Mouse (Mus musculus) CH12.LX (cell line): ENCODE measurements around the gene Ednrb. TPM values are rescaled to one million over a fixed set of nuclear protein-coding genes. Genes with fewer than 3 reads are reported as not detected.

Source experiments
- DNase-seq: peaks from one replicate; pipeline ENCODE4 v3.0.0-alpha.2; 2013; ENCODE audit errors: extremely low read depth
- H3K27ac ChIP-seq: 2 replicates; pipeline ENCODE4 v1.5.1; 2012; ENCODE audit warnings: low read depth, mild to moderate bottlenecking, control low read depth, moderate library complexity; ENCODE audit not compliant: insufficient read depth
- H3K27me3 ChIP-seq: replicated peaks from 2 replicates; pipeline ENCODE3; 2012; ENCODE audit warnings: inconsistent platforms
- H3K36me3 ChIP-seq, 2 experiments: replicated peaks in 1 of 2; 2 replicates each; pipeline versions ENCODE3 to v1.6.1; 2012; ENCODE audit warnings: inconsistent platforms in 1 of 2, low read length in 1 of 2, mild to moderate bottlenecking in 1 of 2, mixed read lengths in 1 of 2, moderate library complexity in 1 of 2; ENCODE audit not compliant: control insufficient read depth in 1 of 2, insufficient read depth in 1 of 2
- H3K4me1 ChIP-seq, 2 experiments: 2 replicates each; pipeline ENCODE4 v1.6.1; 2012; ENCODE audit warnings: inconsistent platforms in 1 of 2, moderate library complexity in 1 of 2; ENCODE audit not compliant: insufficient read depth in 2 of 2, control insufficient read depth in 1 of 2
- H3K4me2 ChIP-seq: 2 replicates; pipeline ENCODE4 v1.6.1; 2012; ENCODE audit warnings: low read depth, mild to moderate bottlenecking, control low read depth; ENCODE audit not compliant: poor library complexity, insufficient read depth, severe bottlenecking
- H3K4me3 ChIP-seq, 3 experiments: fragments of 150-350 bp in 1 of 3; sonication (generic) in 1 of 3; replicated peaks in 1 of 3; 2 replicates each; pipeline versions ENCODE3 to v1.5.1; 2011 to 2012; ENCODE audit warnings: low read depth in 2 of 3, low read length in 2 of 3, mild to moderate bottlenecking in 2 of 3, moderate library complexity in 2 of 3, control low read depth in 1 of 3, improper control_type of control experiment in 1 of 3, inconsistent platforms in 1 of 3, mixed read lengths in 1 of 3; ENCODE audit not compliant: poor library complexity in 1 of 3
- H3K79me2 ChIP-seq: replicated peaks from 2 replicates; pipeline ENCODE4 v1.6.1; 2012; ENCODE audit warnings: mild to moderate bottlenecking, moderate library complexity; ENCODE audit not compliant: control insufficient read depth, poor library complexity, insufficient read depth, severe bottlenecking; ENCODE audit errors: extremely low read depth
- H3K9ac ChIP-seq: 2 replicates; pipeline ENCODE4 v1.6.1; 2012; ENCODE audit warnings: low read depth, mild to moderate bottlenecking, control low read depth, moderate library complexity; ENCODE audit not compliant: insufficient read depth
- H3K9me3 ChIP-seq: replicated peaks from 2 replicates; pipeline ENCODE3; 2012; ENCODE audit warnings: low read length, inconsistent platforms, mixed read lengths
- CHD2 ChIP-seq: IDR thresholded peaks from 2 replicates; pipeline ENCODE4 v1.6.1; 2011; ENCODE audit warnings: low read length, improper control_type of control experiment
- CTCF ChIP-seq, 2 experiments: IDR thresholded peaks in 1 of 2; conservative IDR thresholded peaks in 1 of 2; 2 replicates each; pipeline ENCODE4 v1.5.1; 2011 to 2012; ENCODE audit warnings: low read depth in 2 of 2, low read length in 2 of 2, improper control_type of control experiment in 1 of 2, inconsistent platforms in 1 of 2, mild to moderate bottlenecking in 1 of 2, moderate library complexity in 1 of 2
- E2F4 ChIP-seq: IDR thresholded peaks from 2 replicates; pipeline ENCODE4 v1.6.1; 2011; ENCODE audit warnings: low read depth, low read length, improper control_type of control experiment; ENCODE audit not compliant: insufficient replicate concordance
- EP300 ChIP-seq: IDR thresholded peaks from 2 replicates; pipeline ENCODE4 v1.6.1; 2011; ENCODE audit warnings: low read length, improper control_type of control experiment
- ETS1 ChIP-seq: conservative IDR thresholded peaks from 2 replicates; pipeline ENCODE4 v1.6.1; 2012; ENCODE audit warnings: low read depth, mild to moderate bottlenecking, inconsistent platforms, low read length, improper control_type of control experiment, moderate library complexity
- GABPA ChIP-seq: IDR thresholded peaks from 2 replicates; pipeline ENCODE4 v1.6.1; 2012; ENCODE audit warnings: low read depth, low read length, improper control_type of control experiment, inconsistent platforms; ENCODE audit not compliant: insufficient replicate concordance
- HCFC1 ChIP-seq: IDR thresholded peaks from 2 replicates; pipeline ENCODE4 v1.6.1; 2012; ENCODE audit warnings: low read depth, mild to moderate bottlenecking, inconsistent platforms, low read length, improper control_type of control experiment
- JUN ChIP-seq: IDR thresholded peaks from 2 replicates; pipeline ENCODE4 v1.6.1; 2011; ENCODE audit warnings: low read depth, mild to moderate bottlenecking, low read length, improper control_type of control experiment, moderate library complexity; ENCODE audit not compliant: insufficient read depth
- JUND ChIP-seq: conservative IDR thresholded peaks from 2 replicates; pipeline ENCODE4 v1.6.1; 2011; ENCODE audit warnings: low read depth, low read length, improper control_type of control experiment
- MEF2A ChIP-seq: IDR thresholded peaks from 2 replicates; pipeline ENCODE4 v1.6.1; 2014; ENCODE audit warnings: low read depth, mild to moderate bottlenecking, inconsistent platforms, low read length, improper control_type of control experiment, borderline replicate concordance
- MYC ChIP-seq: IDR thresholded peaks from 2 replicates; pipeline ENCODE4 v1.6.1; 2011; ENCODE audit warnings: low read depth, mild to moderate bottlenecking, improper control_type of control experiment, low read length
- NRF1 ChIP-seq: IDR thresholded peaks from 2 replicates; pipeline ENCODE4 v1.6.1; 2014; ENCODE audit warnings: low read depth, mild to moderate bottlenecking, inconsistent platforms, low read length, improper control_type of control experiment, moderate library complexity
- PAX5 ChIP-seq: IDR thresholded peaks from 2 replicates; pipeline ENCODE4 v1.6.1; 2012; ENCODE audit warnings: low read length, inconsistent platforms, mixed read lengths
- POLR2A ChIP-seq: IDR thresholded peaks from 2 replicates; pipeline ENCODE4 v1.6.1; 2011; ENCODE audit warnings: low read depth, mild to moderate bottlenecking, improper control_type of control experiment, low read length
- POLR2AphosphoS2 ChIP-seq: IDR thresholded peaks from 2 replicates; pipeline ENCODE4 v1.6.1; 2011; ENCODE audit warnings: low read depth, low read length, improper control_type of control experiment
- RCOR1 ChIP-seq: conservative IDR thresholded peaks from 2 replicates; pipeline ENCODE4 v1.6.1; 2012; ENCODE audit warnings: low read depth, mild to moderate bottlenecking, inconsistent platforms, low read length, improper control_type of control experiment
- SMC3 ChIP-seq: IDR thresholded peaks from 2 replicates; pipeline ENCODE4 v1.6.1; 2011; ENCODE audit warnings: low read depth, low read length, improper control_type of control experiment
- UBTF ChIP-seq: IDR thresholded peaks from 2 replicates; pipeline ENCODE4 v1.6.1; 2012; ENCODE audit warnings: low read depth, mild to moderate bottlenecking, inconsistent platforms, low read length, improper control_type of control experiment, moderate library complexity
- USF1 ChIP-seq: IDR thresholded peaks from 2 replicates; pipeline ENCODE4 v1.6.1; 2014; ENCODE audit warnings: low read depth, mild to moderate bottlenecking, inconsistent platforms, low read length, improper control_type of control experiment
- USF2 ChIP-seq: conservative IDR thresholded peaks from 2 replicates; pipeline ENCODE4 v1.6.1; 2011; ENCODE audit warnings: low read depth, low read length, improper control_type of control experiment
- ZKSCAN1 ChIP-seq: IDR thresholded peaks from 2 replicates; pipeline ENCODE4 v1.6.1; 2012; ENCODE audit warnings: low read depth, inconsistent platforms, low read length, improper control_type of control experiment, borderline replicate concordance
- ZMIZ1 ChIP-seq: IDR thresholded peaks from 2 replicates; pipeline ENCODE4 v1.6.1; 2012; ENCODE audit warnings: low read depth, mild to moderate bottlenecking, inconsistent platforms, low read length, improper control_type of control experiment
- ZNF384 ChIP-seq: IDR thresholded peaks from 2 replicates; pipeline ENCODE4 v1.6.1; 2012; ENCODE audit warnings: low read depth, low read length, improper control_type of control experiment, inconsistent platforms
- dilution Hi-C: fragments of 300-500 bp; cut with MboI; formaldehyde crosslinking; loops from 2 replicates; pipeline ENCODE4 v1.14.3; 2020; ENCODE audit warnings: low sequenced_read_pairs; ENCODE audit not compliant: extremely low pct_unique_long_range_greater_than_20kb, extremely low pct_ligation_motif_present
- in situ Hi-C: fragments of 300-500 bp; cut with MboI; formaldehyde crosslinking; loops from 3 replicates; pipeline ENCODE4 v1.14.3; 2019; ENCODE audit warnings: low sequenced_read_pairs, low pct_ligation_motif_present, low pct_unique_long_range_greater_than_20kb, mixed read lengths
- polyA plus RNA-seq: library from polyadenylated mRNA; unstranded; fragments of >175 nt; gene quantifications from 2 replicates; pipeline ENCODE4 v1.2.1, GENCODE M21; 2012; ENCODE audit warnings: low read depth; ENCODE audit not compliant: insufficient read length
- total RNA-seq, 2 experiments: library from RNA; depleted of rRNA; stranded (reverse); fragments of 300-350 nt in 1 of 2; fragments of >200 nt in 1 of 2; gene quantifications; 2 replicates each; pipeline ENCODE4 v1.2.3; 2012 to 2014

The Ednrb gene
- total and polyA plus RNA-seq, 3 experiments = not detected

DNA sequence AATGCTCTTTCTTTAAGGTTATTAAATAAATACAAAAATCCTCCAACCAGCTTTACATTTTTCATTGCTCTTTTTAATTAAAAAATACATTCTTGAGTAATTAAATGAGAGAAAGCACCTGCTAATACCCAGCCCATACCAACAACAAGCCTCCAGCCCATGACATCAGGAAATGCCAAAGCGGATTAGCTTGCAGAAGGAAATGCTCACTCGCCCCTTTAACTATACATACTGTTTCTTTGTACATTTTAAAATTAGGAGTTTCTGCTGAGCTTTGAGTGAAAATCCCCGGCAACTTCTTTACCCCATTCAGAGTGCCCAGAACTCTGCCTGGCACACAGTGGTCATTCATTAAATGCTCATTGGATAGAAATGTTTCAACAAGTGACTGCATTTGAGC is 10.1 kb downstream of the Ednrb start:
- H3K36me3 ChIP-seq = no peaks in the 10 kb centered on the region

DNA sequence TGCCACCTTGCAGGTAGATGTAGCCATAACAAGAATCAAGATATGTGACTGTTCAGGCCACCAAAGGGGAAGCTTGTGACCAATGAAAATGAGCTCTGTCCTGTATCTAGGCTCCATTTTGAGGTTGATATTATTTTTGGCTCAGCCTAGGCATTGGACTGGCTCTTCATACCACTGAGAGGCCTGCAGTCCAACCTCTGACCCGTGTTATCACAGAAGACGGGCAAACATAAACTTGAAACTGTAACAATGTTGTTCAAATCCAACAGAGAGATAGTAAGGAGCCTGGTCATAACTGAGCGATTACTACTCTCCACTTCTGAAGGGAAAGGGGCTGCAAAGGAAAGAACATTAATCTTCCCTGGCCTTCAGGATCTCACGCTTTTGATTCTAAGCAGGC is 11.7 kb downstream of the Ednrb start:
- no peak overlapping the region for H3K27ac ChIP-seq
- no peak overlapping the region for H3K4me3 ChIP-seq
- dilution Hi-C loops = no loop called here
- H3K4me2 ChIP-seq = no peak overlapping the region
- H3K9me3 ChIP-seq = no peaks in the 10 kb centered on the region
- DNase-seq = no peak
- no peaks in the 10 kb centered on the region; a peak in 1 of 4 replicates for H3K4me1 ChIP-seq
- in situ Hi-C loops = no loop called here
- H3K27me3 ChIP-seq = no peaks in the 10 kb centered on the region
- TF ChIP-seq CTCF (conservative IDR thresholded peaks at IDR 0.05 in 1 of 2, IDR thresholded peaks at IDR 0.05 in 1 of 2; ENCODE audit: low read depth in 2 of 2, low read length in 2 of 2) (no peak), GABPA (no peak), RCOR1 (no peak), HCFC1 (no peak), SMC3 (no peak), EP300 (no peak), JUND (no peak)
- TF ChIP-seq, all 38 proteins: peak for 0
- Histone ChIP-seq H3K9ac (no peak overlapping the region), H3K79me2 (no peaks in the 10 kb centered on the region), H3K36me3 (no peaks in the 10 kb centered on the region)

More for the DNA sequence above, 10.1 kb downstream of the Ednrb start:
- dilution Hi-C loops = no loop called here
- Histone ChIP-seq H3K4me1 (no peaks in the 10 kb centered on the region; a peak in 1 of 4 replicates), H3K4me2 (no peak overlapping the region), H3K4me3 (no peak overlapping the region), H3K27me3 (no peaks in the 10 kb centered on the region), H3K79me2 (no peaks in the 10 kb centered on the region), H3K9me3 (no peaks in the 10 kb centered on the region), H3K9ac (no peak overlapping the region), H3K27ac (no peak overlapping the region)
- TF ChIP-seq MEF2A = no peak
- no peak for TF ChIP-seq NRF1
- no peak for TF ChIP-seq UBTF
- TF ChIP-seq POLR2AphosphoS2 = no peak
- TF ChIP-seq ETS1 = no peak
- no peak for TF ChIP-seq HCFC1
- in situ Hi-C loops = no loop called here
- no peak for DNase-seq

DNA sequence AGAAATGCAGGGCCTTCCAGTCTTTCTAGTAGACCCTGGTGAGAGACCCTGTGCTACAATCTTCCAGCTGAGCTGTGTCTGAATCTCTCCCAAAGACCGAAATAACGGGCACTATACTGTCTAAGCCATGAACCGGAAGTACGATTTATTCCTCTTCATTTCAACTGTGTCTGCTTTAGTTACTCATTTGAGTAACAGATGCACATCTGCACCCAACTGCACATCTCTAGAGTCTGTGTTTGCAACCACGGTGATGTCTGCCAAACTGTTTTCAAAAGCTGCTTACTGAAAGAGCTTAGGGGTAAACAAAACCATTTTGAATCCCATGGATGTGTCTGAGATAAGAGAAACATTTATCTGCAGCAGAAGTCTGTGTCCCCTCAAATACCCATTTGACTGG is 13.2 kb downstream of the Ednrb start:
- Histone ChIP-seq H3K4me2 (no peak overlapping the region), H3K4me1 (no peaks in the 10 kb centered on the region; a peak in 1 of 4 replicates), H3K9me3 (no peaks in the 10 kb centered on the region), H3K4me3 (no peak overlapping the region), H3K36me3 (no peaks in the 10 kb centered on the region), H3K9ac (no peak overlapping the region), H3K27me3 (no peaks in the 10 kb centered on the region), H3K27ac (no peak overlapping the region), H3K79me2 (no peaks in the 10 kb centered on the region)
- no peak for DNase-seq
- in situ Hi-C loops = no loop called here
- dilution Hi-C loops = no loop called here
- TF ChIP-seq ZMIZ1 (no peak), MEF2A (no peak), SMC3 (no peak), CTCF (conservative IDR thresholded peaks at IDR 0.05 in 1 of 2, IDR thresholded peaks at IDR 0.05 in 1 of 2; ENCODE audit: low read depth in 2 of 2, low read length in 2 of 2) (no peak), E2F4 (no peak), USF2 (no peak), POLR2A (no peak), RCOR1 (no peak), ZNF384 (no peak), USF1 (no peak), CHD2 (no peak), GABPA (no peak), JUN (no peak), PAX5 (no peak), ZKSCAN1 (no peak), MYC (no peak)
